Mouse (Mus musculus) ovary, postnatal 14 days (tissue): ENCODE data around the gene Ercc1.

Experiments
- DNase-seq: peaks from one replicate; pipeline ENCODE4 v3.0.0; 2022; ENCODE audit warnings: low spot score

Gene Ercc1

DNA sequence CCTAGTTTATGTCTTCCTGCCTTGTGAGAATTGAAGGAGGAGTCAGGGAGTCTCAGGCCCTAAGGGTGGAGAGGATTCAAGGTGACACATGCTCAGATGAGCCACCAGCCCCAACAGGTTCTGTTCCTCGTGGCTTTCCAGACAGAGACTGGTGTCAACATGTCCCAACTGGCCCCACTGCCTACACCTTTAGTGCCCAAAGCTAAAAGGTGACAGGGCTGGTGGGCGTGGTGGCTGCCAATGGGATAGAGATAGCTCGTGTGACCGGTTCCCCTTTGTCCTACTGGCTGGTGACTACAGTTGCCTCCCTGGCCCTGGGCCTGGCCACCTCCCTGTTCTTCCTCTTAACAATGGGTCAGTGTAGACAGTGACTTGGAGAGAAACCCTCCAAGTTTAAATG is 20.8 kb downstream of the Ercc1 start:
- DNase-seq: no peak

DNA sequence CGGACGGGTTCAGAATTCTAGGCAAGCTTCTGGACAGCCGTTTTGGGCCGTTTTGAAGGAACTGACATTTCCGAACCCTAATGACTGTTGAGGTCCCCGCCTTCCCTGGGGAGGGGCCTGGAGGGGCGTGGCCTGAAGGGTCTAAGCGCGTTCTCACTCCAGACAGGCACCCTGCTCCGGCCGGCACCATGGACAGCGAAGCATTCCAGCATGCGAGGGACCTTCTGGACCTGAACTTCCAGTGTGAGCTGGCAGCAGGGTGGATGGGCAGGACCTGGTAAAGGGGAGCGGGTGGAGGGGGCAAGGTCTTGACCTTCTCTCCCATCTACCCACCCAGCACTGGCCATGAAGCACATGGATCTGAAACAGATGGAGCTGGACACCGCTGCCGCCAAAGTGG is 23.8 kb downstream of the Ercc1 start:
- DNase-seq: peak; percentile 42

DNA sequence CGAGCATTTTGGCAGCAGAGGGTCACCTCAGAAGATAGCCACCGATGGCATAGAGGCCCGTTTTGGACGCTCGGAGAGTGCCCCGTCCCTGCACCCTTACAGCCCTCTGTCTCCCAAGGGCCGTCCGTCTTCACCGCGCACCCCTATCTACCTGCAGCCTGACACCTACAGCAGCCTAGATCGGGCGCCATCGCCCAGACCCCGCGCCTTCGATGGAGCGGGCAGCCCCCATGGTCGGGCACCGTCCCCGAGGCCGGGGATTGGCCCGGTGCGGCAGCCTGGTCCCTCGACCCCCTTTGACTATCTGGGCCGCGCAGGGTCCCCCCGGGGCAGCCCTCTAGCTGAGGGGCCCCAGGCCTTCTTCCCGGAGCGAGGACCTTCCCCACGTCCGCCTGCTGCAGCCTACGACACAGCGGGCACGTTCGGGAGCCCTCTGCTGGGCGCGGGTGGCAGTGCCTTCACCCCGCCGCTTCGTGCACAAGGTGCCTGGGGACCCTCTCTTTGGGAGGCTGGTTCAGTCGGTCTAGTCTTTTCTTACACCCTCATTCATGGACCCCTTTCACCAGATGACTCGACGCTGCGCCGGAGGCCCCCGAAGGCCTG is 25.3 kb downstream of the Ercc1 start:
- DNase-seq: peak; percentile 57

DNA sequence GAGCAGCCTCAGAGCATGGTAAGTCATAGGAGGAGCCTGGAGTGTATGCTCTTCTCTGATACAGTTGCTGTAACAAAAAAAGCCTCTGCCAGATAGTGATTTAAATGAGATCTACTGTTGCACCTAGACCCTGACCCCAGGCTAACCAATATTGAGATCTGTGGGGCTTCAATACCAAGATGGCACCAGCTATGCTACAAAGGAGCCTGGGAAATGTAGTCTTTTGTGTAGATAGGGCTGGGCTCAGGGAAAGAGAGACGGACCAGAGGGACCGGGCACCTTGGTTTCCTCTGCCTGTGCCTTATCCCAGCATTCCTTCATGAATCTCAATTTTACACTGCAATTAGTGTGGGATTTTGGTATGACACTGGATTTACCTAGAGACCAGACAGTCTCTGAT is 28.8 kb downstream of the Ercc1 start:
- DNase-seq: no peak

DNA sequence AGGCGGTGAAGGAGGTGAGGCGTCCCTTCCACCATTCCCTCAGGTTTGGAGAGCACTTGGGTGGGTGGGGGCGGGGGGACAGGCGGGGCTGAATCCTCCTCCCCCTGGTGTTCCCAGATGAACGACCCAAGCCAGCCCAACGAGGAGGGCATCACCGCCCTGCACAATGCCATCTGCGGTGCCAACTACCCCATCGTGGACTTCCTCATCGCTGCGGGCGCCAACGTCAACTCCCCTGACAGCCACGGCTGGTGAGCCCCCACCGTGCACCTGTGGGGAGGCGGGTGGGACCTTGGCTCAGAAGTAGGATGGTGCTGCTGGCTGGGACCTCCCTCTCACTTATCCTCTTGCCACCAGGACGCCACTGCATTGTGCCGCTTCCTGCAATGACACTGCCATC is 30.8 kb downstream of the Ercc1 start:
- no peak for DNase-seq

DNA sequence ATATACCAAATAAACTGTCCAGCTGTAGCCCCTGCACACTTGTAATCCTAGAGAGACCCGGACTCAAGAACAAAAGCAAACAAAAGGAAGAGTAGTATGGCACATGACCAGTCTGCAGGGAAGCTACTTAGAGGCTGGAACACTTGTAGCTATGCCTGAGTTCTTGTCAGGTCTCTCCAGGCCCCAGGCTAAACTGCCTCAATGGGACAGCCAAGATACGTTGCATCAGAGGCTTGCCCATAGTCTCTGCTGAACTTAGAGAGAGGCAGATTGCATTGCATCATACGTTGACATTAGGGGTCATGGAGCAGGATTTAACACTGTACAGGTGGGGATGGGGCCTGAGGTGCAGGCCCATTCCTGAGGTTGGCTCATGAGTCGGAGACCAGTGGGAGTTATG is 31.4 kb downstream of the Ercc1 start:
- DNase-seq: no peak

DNA sequence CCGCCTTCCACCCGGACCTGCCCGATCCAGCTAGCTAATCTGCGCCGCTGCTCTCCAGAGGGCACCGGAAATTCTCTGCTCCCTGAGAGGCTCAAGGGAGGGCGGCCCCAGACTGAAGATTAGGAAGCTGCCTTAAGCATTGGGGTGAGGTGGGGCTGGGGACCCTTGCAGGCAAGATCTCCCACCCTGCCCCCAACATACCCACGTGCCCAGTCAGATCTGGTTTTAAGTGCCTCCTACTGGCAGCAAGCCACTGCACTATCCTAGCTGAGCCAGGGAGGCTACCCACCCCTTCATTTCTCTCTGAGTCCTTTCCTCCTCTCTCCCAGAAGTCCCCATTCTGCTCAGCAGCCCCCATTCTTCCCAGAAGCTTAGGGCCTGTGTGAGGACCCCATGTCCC is 33.5 kb downstream of the Ercc1 start:
- no peak for DNase-seq

DNA sequence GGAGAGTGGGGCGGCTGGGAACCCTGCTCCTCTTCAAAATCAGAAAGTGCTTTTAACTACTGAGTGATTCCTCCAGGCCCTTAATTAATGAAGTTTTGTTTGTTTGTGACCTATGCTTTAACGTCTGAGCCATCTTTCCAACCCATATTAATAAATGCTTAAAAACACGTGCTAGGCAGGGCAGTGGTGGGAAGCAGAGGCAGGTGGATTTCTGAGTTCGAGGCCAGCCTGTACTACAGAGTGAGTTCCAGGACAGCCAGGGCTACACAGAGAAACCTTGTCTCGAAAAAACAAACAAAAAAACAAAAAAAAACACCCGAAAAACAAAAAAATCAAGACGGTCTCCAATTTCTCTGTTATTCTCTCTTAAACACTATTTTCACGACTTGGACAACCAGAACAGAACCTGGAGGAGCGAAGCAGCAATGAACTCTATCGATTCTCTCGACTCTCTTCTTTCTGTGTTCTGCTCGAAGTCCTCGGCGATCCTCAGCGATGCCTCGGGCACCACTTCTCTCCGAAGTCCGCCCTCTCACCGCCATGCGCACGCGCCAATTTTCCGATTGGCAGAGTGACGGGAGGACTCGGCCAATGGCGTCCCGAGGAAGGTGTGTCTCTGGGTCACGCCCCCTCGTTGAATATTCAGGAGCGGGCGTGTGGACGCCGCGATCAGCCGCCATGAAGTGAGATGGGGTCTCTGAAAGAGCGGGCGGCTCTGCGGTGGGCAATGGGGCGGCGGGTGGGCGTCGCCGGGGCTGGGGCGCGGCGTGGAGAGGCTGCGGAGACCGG is 37.0 kb downstream of the Ercc1 start, which contains the start of gene Ercc2:
Gene Ercc2 (plus strand): TSS at position 634 of the 789 bp plus-strand sequence.
- peak; percentile 99 for DNase-seq

DNA sequence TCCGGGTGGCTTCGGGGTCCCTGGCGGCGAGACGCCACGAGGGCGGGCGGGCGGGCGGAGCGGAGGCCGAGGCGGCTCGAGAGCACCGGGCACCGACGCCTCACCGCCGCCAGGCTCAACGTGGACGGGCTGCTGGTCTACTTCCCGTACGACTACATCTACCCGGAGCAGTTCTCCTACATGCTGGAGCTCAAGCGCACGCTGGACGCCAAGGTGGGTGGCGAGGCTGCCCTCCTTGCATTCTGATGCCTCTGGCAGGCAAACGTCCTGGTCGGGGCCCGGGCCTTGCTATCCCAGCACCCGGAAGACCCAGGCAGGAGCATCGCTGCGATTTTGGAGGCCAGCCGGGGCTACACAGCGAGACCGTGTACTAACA is 37.6 kb downstream of the Ercc1 start:
- DNase-seq: no peak

DNA sequence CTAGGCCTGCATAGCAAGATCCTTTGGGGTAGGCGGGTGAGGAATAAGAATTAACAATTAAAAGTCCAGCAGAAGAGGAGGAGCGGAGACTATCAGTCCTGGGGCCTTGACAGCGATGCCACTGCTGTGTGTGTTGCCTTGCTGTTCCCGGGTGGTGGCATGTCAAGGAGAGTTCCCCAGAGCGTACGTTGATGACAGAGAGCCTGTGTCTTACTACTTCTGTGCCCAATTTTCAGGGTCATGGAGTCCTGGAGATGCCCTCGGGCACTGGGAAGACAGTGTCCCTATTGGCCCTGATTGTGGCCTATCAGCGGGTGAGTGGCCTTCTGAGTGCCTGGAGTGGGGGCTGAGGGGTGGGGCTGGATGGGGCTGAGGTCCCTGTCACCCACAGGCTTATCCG is 39.1 kb downstream of the Ercc1 start:
- DNase-seq: no peak

DNA sequence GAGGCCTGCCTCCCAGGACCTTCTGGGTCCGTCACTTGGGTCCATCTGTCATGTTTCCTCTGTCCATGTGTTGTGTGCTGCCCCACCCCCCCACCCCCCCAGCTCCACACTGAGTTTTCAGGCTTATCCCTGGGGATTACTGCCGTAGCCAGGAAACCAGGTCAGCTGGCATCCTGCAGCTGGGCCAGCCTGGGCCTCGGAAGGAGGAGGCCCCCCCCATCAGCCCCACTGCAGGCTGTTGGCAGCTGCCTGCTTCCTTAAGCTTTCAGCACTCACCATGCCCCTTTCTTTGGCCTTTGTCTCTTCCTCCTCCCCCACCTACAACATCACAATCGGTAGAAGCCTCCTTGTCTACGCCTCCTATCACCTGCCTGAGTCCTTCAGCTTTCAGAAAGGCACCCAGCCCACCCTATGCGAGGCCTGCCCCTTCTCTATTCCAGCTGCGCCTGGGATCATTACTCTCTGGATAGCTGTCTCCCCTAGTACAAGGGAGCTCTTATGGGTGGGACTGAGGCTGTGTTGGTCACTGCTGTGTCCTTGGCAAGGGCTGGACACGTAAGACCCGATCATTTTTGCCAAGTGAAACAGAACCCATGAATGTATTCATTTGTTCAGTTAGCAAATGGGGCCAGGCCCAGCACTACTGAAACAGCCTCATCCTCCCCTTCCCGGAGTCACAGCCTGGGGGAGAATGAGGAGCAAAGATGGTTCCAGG is 44.3 kb downstream of the Ercc1 start:
- DNase-seq: no peak

DNA sequence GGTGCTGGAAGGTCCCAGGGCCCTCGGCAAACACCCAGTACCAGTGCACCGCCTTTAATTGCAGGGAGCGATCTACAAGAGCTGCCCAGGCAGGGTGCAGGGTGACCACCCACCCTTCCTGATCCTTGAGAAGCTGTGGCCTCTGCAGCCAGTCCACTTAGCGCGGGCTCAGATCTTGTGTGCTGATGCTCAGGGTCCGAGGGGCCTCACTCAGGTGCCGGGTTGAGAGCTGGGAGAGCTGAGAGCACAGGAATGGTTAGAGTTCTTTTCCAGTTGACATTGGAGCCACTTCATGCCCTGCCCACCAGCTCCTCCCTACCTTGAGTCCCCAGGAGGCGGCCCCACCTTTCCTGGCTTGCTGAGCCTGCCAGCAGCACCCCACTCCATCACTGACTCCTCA is 49.9 kb downstream of the Ercc1 start:
- no peak for DNase-seq

DNA sequence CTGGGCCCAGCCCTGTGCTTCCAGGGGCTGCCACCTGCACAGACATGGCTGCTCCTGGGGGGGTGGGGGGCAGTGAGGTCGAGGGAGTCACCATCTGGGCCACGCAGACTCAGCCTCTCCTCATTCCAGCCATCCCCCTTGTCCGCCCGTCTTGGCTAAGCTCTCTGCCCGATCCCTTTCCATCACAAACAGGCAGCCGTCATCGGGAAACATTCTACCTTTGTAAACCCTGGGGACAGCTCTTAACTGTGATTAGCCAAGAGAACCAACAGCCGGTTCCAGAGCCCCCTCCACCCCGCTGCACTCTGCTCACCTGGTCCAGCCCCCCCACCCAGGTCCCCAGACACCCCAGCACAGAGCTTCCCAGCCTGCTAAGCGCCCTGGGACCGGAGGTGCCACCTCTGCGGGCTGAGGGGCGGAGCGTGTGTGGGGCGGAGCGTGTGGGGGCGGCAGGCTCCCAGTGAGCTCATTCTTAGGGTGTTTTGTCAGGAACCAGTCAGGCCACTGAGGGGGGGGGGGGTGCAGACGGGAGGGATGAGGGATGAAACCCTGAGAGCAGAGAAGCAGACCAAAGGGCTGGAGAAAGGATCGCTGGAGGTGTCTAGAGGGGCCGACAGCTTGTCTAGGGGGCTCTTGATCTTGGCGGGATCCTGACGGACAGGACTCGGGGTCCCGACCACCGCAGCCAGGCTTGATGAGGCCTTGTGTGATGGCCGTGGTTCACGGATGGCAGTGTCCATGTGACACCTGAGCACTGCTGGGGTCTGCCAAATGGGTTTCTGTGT is 55.1 kb downstream of the Ercc1 start:
- peak; percentile 27 for DNase-seq

DNA sequence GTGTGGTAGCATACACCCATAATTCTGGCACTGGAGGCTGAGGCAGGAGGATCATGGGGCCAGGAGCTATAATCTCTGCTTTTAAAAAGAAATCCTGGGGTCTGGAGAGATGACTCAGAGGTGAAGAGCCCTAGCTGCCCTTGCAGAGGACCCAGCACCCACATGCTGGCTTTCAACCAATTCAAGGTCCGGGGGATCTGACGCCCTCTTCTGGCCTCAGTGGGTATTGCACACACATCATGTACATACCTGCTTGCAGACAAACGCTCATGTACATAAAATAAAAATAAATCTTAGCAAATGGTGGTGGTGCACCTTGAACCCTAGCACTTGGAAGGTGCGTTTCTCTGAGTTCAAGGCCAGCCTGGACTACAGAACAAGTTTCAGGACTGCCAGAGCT is 56.4 kb downstream of the Ercc1 start:
- DNase-seq: no peak

DNA sequence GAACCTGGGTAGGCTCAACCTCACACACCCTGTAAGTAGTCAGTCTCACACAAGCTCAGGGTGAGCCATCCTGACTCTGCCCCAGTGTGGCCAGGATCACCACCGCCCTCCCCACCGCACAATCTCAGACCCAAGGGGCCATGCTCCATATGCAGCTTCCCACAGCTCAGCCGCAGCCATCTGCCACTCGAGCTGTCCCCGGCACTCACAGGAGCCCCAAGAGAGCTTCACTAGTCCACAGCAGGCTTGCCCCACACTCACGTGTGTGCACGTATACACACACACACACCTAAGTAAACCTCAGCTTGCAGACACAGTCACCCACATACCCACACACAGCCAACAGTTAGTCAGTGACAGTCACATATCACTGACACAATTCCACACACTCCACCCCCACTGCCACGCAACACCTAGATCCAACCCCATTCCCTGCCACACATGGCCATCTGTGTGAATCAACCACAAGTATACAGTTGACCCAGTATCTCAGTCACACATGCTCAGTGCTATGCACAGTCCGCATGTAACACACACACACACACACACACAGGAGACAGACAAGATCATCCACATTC is 58.0 kb downstream of the Ercc1 start:
- DNase-seq: no peak

DNA sequence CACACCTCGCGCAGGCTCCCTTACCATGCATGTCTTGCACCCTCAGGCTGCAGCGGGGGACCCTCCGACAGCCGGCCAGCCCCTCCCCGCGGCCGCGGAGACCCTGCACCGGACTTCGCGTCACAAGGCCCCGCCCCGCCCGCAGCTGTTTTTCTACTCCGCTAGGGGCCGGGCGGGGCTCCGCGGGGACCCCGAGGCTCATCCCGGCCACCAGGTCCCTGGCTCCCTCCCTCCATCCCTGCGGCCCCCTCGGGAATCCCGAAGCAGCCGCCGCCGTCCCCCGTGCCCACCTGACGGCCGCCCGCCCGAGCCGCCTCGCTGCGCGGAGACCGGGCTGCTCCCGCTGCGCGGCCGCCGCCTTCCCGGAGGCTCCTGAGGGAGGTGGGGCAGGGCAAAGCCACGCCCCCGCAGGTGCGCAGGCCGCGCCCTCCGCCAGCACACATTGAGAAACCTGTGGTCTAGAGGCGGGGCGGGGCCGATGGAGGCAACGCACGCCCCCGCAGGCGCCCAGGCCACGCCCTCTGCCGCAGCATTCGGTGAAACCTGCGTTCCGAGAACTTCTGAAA is 59.2 kb downstream of the Ercc1 start, which contains the start of gene Klc3:
Gene Klc3 (minus strand): TSS at position 374 of the 566 bp plus-strand sequence.
- peak; percentile 51 for DNase-seq

DNA sequence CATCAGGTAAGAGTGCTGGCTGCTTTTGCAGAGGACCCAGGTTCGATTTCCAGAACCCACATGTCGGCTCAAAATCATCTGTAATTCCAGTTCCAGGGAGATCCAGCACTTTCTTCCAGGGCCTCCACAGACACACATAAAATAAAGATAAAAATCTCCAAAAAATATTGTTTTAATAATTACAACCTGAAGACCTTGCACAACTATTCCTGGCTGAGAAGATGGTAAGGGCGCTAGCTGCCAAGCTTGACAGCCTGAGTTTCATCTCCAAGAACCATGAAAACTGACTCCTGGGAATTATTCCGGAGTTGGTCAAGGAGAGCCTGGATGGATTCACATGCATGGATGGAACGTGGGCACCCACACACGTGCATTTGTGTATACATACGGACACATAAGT is 59.9 kb downstream of the Ercc1 start, which contains the start of gene Ckm:
Gene Ckm (plus strand): TSS at position 301 of the 400 bp plus-strand sequence.
- DNase-seq: no peak

DNA sequence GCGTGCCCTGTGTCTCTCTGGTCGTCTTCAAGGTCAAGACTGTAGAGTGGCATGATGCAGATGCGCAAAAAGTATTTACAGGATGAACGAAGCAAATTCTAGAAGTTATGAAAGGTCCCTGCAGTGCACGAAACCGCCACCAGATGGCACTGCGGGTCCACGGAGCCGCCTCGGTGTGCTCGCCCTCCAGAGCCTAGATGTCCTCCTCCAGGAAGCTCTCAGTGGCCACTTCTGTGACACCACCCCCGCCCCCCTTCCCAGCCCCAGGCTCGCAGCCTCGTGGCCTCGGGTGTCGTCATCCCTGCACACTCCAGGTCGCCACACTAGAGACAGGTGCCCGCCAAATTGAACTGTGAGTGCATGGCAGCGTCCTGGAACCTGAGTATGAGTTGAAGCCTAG is 60.8 kb downstream of the Ercc1 start:
- peak; percentile 81 for DNase-seq
